Mouse (Mus musculus): ENCODE results near the gene Heg1. TPM values are rescaled to one million over a fixed set of nuclear protein-coding genes. Genes with fewer than 3 reads are reported as not detected.
A peak's percentile ranks its signal among the peaks of the same experiment; 100 is the strongest.

Heg1 gene
- total RNA-seq, 2 experiments from 2014 or later = 50.3 to 76.7 TPM

DNA sequence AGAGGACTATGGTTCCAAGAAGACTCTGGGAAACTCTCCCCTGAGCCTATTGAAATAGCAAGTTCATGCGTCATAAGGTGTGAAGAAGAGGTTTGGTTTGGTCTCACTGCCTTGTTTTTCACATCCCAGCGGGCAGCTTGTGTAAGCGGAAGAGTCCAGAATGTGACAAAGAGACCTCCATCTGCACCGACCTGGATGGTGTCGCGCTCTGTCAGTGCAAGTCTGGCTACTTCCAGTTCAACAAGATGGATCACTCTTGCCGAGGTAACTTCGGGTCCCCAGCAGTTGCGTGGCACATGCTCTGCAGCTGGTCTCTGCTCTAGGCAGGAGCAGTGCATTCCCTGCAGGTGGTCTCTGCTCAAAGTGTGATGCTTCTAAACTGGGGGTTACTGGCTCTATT is 58.1 kb downstream of the Heg1 start:
- no peak for DNase-seq

DNA sequence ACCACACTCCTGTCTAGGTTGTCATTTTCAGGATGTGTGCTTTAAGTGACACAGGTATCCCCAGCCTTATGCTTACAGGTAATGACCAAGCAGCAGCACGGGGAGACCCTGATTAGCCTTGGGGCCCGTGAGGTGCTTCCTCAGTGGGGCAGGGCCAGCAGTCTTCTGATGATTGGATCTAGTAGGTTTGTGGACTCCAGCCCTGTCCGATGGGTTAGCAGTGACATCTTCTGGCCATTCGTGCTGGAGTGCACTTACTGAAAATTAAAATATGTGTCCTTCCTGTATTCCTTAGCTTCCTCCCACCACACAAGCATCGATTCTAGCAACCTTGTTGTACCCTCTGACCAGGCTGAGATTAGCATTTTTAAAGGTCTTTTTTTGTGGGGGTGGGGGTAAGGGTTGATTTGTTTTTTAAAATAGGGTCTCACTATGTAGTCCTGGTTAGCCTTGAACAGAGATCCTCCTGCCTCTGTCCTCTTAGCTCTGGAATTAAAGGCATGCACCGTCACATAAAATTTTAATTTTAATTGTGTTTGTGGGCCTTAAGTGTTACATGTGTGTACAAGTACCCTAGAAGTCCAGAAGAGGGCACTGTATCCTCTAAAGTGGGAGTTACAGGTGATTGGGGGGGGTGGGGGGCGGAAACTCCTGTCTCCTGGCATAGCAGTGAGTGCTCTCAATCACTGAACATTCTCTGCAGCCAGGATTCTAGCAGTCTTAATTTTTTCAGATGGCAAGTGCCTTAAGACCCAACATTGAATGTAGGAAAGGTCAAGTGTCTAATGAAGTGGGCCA is 60.7 kb downstream of the Heg1 start:
- DNase-seq = peak; percentile 21 to 41

DNA sequence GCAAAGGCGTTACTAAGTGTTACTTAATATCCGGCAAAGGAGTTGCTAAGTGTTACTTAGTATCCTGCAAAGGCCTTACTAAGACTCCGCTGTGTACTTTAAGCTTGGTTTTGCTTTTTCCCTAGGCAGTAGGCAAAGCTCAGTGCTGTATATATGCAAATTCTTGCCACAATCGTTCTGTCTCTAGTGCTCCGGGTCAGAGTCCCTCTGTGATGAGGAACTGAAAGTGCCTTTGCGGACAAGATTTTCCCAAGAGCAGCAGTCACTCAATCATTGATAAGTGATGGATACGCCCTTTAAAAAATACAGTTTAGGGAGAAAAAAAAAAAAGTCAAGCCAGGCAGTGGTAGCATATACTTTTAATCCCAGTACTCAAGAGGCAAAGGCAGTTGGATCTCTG is 61.3 kb downstream of the Heg1 start:
- no peak for DNase-seq

DNA sequence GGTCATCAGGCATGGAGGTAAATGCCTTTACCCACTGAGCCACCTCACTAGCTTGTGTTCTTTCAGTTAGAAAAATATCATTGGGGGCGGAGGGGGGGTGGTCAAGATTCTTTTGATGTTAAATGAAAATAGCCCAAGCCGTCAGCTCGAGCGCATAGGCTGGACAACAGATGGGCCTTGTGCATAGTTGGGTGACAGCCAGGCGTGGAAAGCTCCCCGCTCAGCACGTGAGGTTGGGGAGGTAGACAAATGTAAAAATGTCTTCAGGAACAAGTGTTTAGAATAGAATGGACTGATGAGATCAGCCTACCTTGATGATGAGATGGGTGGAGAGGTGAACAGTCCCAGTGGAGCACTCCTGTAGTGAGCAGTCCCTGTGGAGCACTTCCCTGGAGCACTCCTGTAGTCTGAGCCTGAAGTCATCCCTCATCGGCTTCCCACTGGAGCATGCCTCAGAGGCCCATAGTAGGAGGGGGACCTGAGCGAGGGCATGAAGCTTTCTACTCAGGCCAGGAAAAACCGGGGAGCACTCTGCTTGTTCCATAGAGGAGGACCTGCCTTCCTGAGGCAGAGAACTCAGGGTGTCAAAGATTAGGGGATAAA is 62.0 kb downstream of the Heg1 start:
- DNase-seq = no peak

DNA sequence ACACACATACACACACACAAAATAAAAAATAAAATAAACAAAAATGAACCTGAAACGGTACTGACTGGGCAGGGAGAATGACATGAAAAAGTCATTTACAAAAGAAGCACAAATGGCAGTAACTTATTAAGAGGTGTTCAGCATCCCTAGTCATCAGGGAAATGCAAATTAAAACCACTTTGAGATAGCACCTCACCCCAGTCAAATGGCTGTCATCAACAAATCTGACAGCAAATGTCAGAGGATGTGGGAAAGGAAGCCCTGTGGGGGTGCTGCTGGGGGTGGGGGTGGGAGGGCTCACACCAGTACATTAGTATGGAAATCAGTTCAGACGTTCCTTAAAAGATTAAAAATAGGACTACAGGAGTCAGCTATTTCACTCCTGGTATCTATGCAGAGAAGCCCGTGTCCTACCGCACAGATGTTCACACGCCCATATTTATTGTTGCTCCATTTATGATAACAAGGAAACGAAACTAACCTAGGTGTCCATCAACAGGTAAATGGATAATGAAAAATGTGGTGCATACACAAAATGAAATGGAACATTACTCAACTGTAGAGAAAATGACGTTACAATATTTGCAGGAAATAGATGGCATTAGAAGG is 63.3 kb downstream of the Heg1 start:
- no peak for DNase-seq

DNA sequence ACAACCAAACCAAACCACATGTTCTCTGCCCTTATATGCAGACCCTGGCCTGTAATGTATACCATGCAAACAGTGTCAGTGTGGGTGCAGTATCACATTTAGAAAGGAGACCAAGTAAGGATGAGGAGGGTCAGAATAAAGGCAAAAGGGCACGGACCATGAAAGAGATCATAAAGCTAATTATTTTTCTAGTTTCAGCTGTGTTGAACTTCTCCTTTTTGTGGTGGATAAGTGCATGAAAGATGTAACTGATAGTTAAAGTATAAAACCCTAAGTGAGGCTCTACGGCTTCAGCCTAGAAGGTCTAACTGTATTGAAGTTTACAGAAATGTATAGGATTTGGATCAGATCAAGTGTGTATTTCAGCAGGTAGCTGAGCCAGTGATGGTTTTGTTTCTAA is 63.8 kb downstream of the Heg1 start:
- DNase-seq = no peak

DNA sequence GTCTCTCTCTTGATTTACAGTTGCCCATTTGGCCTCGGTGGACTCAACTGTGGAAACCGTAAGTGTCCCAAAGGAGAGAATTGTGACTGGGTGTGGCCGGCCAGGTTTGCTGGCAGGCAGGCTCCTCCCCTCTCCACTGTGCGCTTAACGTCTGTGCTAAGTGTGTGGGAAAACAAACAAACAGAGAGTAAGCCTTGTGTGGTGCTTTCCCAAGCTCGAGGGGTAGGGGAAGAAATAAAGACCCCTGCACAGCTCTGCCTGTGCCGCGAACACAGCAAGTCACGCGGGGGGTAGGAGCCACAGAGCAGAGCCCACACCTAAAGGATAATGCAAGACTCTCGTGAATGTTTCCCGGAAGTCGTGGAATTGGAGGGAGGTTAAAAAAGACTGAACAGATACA is 67.0 kb downstream of the Heg1 start:
- DNase-seq = no peak

DNA sequence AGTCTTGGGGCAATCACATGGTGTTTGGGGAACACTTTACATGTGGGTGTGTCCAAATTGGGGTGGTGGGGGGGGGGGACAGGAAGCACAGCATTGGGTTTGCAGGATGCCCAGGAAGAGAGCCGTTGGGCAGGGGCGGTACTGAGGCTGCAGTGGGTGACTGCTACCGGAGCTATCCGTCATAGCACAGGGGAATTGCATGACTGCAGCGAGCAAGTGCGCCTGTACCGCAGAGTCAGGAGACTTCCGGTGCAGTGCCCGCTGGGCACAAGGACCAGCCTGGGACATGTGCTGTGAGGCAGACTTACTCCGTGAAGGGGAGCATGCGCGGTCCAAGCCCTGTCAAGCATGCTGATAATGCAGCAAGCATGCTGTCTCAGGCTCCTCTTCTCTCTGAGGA is 67.4 kb downstream of the Heg1 start:
- no peak for DNase-seq

DNA sequence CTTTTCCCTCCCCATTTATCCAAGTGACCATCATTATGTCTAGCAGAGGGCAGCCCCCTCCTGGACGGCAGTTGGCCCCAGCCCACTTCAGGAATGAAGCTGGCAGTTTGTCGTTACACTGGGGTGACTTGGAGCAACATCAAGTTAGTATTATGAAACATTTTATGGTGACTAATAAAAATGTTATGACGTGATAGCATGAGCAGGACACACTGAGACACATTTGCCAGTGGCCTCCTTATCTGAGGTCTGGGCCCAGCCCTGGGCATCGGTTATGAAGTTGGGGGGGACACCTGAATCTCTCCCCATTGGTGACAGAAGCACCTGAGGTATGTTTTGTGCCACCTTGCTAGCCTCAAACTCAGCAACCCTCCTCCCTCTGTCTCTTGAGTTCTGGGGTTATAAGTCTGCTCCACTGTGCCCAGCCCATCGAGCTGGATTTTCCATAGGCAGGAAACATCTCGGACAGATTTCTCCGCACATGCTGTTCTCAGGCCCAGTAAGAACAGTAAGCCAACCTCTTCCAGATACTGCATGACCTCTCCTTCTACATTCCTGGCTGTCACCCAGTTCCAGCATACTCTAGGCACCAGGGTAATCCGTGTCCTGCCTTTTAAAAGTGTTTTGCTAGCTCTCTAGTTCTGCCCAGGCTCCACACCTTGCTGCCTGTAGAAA is 68.9 kb downstream of the Heg1 start:
- peak; percentile 30 to 31 for DNase-seq

DNA sequence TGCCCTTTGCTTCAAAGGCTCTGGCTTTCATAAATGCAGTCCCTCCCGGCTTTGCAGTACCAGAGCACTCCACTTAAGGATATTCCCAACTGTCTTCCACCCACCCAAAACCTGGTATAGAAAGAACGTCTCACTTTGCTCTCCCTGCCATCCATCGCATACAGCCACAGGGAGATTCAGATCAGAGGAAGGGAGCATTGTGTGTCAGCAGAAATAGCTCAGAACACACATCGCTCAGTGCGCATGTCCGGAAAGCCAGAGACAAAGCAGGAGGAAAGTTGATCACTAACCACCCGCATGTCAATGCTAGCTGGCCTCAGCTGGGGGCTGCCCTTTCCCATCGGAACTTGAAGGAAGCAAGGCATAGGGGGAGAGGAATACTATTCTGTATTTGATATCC is 71.1 kb downstream of the Heg1 start:
- DNase-seq = no peak

DNA sequence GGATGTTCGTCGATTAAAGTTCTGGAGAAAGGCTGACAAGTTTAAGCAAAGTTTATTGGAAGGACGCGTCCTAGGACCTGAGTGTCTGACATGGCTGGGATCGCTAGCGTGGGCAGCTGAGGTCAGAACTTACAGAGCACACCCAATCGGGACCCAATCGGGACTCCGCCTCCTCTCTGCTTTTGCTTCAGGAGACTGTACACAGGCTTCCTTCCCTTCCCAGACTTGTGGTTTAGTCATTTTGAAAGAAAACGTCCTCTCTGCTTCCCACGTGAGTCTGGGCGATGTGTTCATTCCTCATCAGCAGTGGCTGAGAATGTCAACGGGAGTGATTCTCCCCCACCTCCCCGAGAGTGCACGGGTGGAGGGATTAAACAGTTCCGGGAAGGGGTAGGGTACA is 71.8 kb downstream of the Heg1 start:
- DNase-seq = no peak

DNA sequence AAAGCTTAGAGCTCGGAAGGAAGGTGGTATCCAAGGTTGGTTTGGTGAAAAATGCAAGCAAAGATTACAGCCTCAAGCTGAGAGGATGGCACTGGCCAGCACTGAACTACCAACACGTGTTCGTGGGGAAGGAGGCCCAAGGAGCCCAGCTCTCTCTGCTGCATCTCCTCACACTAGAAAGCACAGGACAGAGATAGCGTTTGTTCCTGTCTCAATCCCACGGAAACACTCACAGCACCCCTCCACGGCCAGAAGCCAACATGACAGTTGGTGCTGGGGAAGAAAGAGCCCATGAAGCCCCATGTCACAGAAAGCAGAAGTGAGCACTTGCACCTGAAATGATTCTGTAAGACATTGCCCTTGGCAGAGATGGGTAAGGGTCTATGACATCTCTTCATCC is 72.2 kb downstream of the Heg1 start:
- DNase-seq = no peak

DNA sequence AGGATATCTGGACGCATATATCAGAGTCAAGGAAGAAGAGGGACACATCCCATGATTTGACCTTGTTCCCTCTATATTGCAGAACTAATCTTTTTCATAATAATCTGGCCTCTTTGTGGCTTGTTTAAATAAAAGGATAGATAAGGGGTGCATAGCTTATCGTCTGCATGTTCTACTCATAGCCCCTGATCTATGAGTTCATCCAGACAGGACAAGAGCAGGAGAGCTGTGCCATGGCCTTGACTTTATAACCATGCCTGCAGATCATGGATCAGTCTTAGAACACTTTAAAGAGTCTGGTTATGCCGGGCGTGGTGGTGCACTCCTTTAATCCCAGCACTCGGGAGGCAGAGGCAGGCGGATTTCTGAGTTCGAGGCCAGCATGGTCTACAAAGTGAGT is 75.0 kb downstream of the Heg1 start:
- DNase-seq = no peak

DNA sequence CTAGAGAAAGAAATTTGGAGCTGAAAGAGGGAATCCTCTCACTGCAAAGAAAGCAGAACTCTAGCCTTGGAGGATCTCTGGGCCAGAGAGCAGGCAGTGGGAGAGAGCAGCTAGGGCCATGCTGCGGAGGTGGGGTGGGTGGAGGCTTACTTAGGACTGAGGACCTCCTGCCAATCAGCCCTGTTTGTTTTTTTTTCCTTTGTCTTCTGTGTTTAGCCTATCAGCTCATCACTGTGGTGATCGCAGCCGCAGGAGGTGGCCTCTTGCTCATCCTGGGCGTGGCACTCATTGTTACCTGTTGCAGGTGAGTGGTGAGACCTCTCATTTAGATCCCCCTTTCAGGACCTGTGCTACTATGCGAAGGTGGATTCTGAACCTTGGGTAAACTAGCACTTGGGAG is 76.4 kb downstream of the Heg1 start:
- DNase-seq = no peak

DNA sequence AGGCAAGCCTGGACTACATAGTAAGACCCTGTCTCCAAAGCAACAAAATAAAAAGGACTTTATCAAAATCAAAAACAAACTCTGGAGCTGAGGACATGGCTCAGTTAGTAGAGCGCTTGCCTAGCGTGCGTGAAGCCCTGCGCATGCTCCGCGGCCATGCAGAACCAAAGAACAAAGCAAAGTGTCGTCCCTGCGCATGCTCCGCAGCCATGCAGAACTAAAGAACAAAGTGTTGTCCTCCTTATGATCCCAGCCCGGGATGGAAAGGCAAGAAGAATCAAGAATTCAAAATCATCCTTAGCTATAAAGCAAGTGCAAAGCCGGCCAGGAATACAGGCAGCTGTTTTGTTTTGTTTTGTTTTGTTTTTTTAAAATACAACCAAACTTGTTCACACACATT is 76.8 kb downstream of the Heg1 start:
- DNase-seq = no peak

DNA sequence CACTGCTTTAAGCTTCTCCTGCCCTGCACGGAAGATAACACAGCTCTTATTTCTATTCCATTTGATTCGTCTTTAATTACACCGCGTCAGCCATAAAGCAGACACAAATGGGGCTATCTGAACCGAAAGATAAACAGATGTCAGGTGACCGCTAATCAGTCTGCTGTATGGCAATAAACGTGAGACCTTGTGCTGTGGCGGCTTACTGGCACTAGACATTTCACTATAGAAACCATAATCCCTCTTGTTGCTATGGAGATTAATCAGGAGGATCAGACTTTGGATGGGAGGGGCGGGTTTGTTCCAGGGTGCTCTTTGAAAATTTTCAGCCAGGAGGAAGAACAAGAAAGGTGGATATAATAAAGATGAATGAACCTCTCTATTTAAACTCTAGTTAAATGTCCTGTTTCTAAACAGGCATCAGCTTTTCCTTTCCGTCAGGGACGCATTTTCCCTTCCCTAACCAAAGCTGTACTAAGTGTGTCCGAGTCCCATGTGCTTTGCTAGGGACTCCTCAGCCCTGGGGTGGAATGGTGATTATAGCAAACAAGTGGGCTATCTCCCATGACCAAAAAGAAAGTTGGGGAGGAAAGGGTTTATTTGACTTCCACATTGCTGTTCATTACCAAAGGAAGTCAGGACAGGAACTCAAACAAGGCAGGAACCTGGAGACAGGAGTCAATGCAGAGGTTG is 80.5 kb downstream of the Heg1 start:
- no peak for DNase-seq

DNA sequence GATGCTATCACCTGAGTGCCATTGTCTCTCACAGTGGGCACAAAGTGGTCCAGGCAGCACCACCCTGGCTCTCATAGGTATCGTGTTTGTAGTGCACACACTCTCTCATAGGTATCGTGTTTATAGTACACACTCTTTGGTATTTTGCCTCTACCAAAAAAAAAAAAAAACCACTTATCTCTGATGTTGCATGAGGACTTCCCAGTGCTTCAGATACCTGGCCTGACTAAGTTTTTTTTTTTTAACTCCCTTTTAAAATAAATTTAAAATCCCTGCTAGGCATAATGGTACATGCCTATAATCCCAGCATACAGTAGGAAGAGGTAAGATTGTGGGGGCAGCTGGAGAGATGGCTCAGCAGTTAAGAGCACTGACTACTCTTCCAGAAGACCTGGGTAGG is 81.3 kb downstream of the Heg1 start:
- no peak for DNase-seq

DNA sequence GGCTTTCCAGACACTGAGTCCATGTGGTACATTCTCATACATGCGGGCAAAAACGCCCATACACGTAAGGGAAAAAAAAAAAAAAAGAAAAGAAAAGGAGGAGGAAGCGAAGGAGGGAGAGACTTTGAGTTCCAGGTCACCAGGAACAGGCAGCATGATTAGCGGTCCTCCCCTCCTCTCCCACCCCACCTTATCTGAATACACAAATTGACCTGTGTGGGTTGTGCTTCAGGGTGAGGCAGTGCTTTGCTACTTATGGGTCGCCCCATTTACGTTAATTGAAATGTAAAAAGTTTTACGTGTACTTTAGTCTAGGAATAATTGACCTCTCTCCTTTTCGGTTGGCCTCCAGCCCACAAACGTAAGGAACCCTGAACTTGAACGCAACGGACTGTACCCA is 82.1 kb downstream of the Heg1 start:
- no peak for DNase-seq

DNA sequence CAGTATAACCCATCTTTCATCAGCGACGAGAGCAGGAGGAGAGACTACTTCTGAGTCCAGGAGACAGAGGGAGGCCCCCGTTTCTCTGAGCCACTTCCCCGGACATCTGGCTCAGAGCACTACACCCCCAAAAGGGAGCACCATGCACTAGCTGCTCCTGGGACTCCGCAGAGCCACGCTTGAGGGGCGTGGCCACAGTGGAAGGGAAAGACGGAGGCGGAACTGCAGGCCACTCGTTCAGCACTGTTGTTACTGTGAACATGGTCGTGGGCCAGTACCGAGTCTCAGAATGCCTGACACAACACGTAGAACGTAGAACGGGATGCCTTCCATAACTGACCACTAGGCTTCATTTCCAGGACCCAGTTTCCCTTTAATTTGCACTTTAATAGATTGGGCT is 82.6 kb downstream of the Heg1 start:
- peak; percentile 44 to 48 for DNase-seq

DNA sequence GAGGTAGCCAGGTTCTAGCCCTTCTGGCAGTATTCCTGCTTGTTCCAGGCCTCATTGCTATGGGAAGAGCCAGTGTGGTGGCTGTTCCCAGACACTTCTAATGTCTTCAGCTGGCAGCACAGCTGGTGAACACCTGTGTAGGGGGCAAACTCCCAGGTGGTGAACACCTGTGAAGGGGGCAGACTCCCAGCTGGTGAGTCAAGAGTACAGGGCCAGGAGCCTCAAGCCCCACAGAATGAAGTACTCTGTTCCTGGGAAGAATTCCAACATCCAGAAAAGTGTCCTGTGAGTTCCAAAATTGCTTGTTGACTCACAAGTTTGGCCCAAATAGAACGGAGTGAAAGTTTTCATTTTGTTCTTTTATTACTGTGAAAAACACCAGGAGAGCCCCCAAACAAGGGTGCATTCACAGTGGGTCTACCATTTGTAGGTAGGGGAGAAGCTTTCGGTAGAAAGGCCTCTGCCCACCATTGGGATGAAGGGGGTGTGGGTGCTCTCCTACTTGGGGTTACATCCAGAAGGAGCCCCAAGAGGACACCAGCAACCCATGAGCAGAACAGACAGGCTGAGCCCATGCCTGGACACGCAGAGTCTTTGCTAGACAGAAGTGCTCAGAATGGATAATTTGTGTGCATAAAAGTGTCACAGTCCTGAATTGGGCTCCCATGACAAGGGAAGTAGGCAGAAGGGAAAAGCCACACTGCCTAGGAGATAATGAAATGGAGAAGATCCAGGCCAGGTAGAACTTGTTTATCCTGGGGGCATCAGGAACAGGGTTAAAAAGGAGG is 84.5 kb downstream of the Heg1 start:
- no peak for DNase-seq

DNA sequence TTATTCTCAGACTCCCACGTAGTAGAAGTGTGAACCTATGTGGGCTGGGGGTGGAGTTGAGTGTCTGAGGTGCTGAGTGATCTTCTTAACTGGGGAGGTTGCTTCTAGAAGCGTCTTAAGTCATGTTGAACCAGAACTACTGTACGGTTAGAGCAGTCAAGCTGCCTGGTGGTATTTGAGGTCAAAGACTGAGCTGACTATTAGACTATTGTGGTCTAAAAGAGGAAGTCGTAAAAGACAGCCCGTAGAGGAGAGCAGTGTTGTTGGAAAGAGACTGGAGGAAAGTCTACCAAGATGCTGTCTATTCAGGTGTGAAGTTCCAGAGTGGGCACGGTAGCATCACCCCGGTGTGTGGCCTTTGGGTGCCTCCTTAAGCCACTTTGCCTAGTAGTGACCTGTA is 85.7 kb downstream of the Heg1 start:
- no peak for DNase-seq

Data from adrenal gland, postnatal 36 days (tissue).